25 mouse cellular contexts compared by ENCODE assay signal in the genomic region with DNA sequence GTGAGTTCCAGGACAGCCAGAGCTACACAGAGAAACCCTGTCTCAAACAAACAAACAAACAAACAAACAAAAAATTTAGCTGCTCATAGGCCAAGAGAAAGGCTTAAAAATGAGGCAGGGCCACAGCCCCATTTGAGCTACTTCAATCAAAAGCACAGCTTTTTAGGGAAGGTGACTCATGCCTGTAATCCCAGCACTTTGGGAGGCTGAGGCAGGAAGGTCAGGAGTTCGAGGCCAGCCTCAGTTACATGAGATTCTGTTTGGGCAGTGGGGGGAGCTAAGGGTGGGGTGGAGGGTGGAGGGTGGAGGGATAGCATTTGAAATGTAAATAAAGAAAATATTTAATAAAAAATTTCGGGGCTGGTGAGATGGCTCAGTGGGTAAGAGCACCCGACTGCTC. TPM values are rescaled to one million over a fixed set of nuclear protein-coding genes. Genes with fewer than 3 reads are reported as not detected.
DNase-seq lines count a peak whose midpoint lies in the region; ATAC-seq and TF ChIP-seq lines count a peak whose summit lies in the region.
"Had no signal": no experiment of that assay in that cellular context is flagged by ENCODE, and none has a peak within 500 bp of the region (broad histone marks: within the 10 kb centered on the region; RNA-seq: fewer than 3 reads in every experiment).

No protein-coding gene starts in this region.

- no peaks in the 10 kb centered on the region for H3K36me3 ChIP-seq in ES-E14 (ENCODE audit: control insufficient read depth, insufficient read depth, low read length, poor library complexity, severe bottlenecking)
- H3K36me3 ChIP-seq: forebrain, embryonic 12.5 days; kidney, embryonic 15.5 days; limb, embryonic 12.5 days; liver, embryonic 12.5 days; lung, embryonic 15.5 days; midbrain, embryonic 15.5 days; neural tube, embryonic 15.5 days; stomach, embryonic 15.5 days had no signal

- no peaks in the 10 kb centered on the region for H3K9me3 ChIP-seq in ES-E14 (ENCODE audit: control insufficient read depth, insufficient read depth, low read depth, low read length)
- H3K9me3 ChIP-seq: forebrain, embryonic 12.5 days; kidney, embryonic 15.5 days; limb, embryonic 12.5 days; liver, embryonic 12.5 days; lung, embryonic 15.5 days; midbrain, embryonic 15.5 days; neural tube, embryonic 15.5 days; stomach, embryonic 15.5 days had no signal

- no peak overlapping the region for H3K4me3 ChIP-seq in ES-E14 (ENCODE audit: insufficient read depth in 1 of 2, low read depth in 1 of 2, low read length in 2 of 2, poor library complexity in 1 of 2, severe bottlenecking in 1 of 2)
- H3K4me3 ChIP-seq: forebrain, embryonic 12.5 days; gastrocnemius, adult 2 months; kidney, embryonic 15.5 days; limb, embryonic 12.5 days; liver, embryonic 12.5 days; lung, embryonic 15.5 days; midbrain, embryonic 15.5 days; neural tube, embryonic 15.5 days; stomach, embryonic 15.5 days had no signal

- peaks cover 6 to 8% of the 10 kb centered on the region in 2 experiments; a peak in 2 of 4 replicates for H3K4me1 ChIP-seq in ES-E14 (ENCODE audit: control insufficient read depth in 2 of 2, insufficient read depth in 2 of 2, low read length in 2 of 2, poor library complexity in 1 of 2)

- intact Hi-C loops in left cerebral cortex, postnatal 10 days (cut with DNase I), result no loop called here

- ATAC-seq in megakaryocyte-erythroid progenitor cell, adult 5-6 weeks (replicated peaks; ENCODE audit: low FRiP score, low TSS enrichment, poor library complexity, severe bottlenecking), result peak; percentile 67; the same call in 1 of the 2 replicates
- ATAC-seq in megakaryocyte, adult 5-6 weeks (ENCODE audit: poor library complexity, severe bottlenecking), result no peak
- ATAC-seq: hindbrain, postnatal 0 days; intestine, postnatal 0 days; liver, embryonic 12.5 days; midbrain, embryonic 15.5 days; Patski had no signal

- H3K27ac ChIP-seq in ES-E14 (ENCODE audit: insufficient read depth, low read depth, low read length, poor library complexity, severe bottlenecking), result no peak overlapping the region
- H3K27ac ChIP-seq: forebrain, embryonic 12.5 days; hindbrain, postnatal 0 days; kidney, embryonic 15.5 days; limb, embryonic 12.5 days; liver, embryonic 12.5 days; lung, embryonic 15.5 days; midbrain, embryonic 15.5 days; neural tube, embryonic 15.5 days; stomach, embryonic 15.5 days had no signal

- H3K9ac ChIP-seq in ES-E14 (ENCODE audit: insufficient read depth, low read depth, low read length, poor library complexity, severe bottlenecking), result peak overlapping the region; percentile 40; the same call in 1 of the 2 replicates
- H3K9ac ChIP-seq: forebrain, embryonic 12.5 days; kidney, embryonic 15.5 days; limb, embryonic 12.5 days; liver, embryonic 12.5 days; lung, embryonic 15.5 days; midbrain, embryonic 15.5 days; neural tube, embryonic 15.5 days; stomach, embryonic 15.5 days had no signal

- peak; percentile 35 for DNase-seq in embryo, embryonic 10 days (ENCODE audit: low spot score)
- DNase-seq in embryo, embryonic 10.5 days (ENCODE audit: low spot score), result no peak
- no peak for DNase-seq in ES-E14 (ENCODE audit: low read depth, low spot score)
- DNase-seq in c-Kit-positive CD71-negative TER-119-negative erythroid progenitor cells, embryonic 14.5 days (ENCODE audit: low read depth), result peak; percentile 26
- no peak for DNase-seq in left cerebral cortex, postnatal 10 days (ENCODE audit: extremely low spot score in 1 of 2, low spot score in 2 of 2)
- no peak for DNase-seq in kidney, postnatal 4 days
- DNase-seq: adrenal gland, postnatal 25 days; cerebellum, adult 9-11 months; gastrocnemius, adult 2 months; heart, adult 11 months; heart, postnatal 36 days; thymus, adult 2 months had no signal

- in situ Hi-C loops in ES-E14 (cut with MboI; ENCODE audit: low sequenced_read_pairs in 2 of 2, unreplicated experiment in 2 of 2), result no loop called here

TF ChIP-seq in ES-E14, 5 proteins besides CTCF, POLR2A, EP300 and RAD21:
- TF ChIP-seq ZNF384 (IDR thresholded peaks at IDR 0.05; ENCODE audit: low read depth, low read length) (no peak), HCFC1 (IDR thresholded peaks at IDR 0.05; ENCODE audit: borderline replicate concordance, insufficient read depth, low read length) (no peak), CHD2 (IDR thresholded peaks at IDR 0.05; ENCODE audit: low read depth, low read length) (no peak), MAFK (IDR thresholded peaks at IDR 0.05; ENCODE audit: insufficient read depth, low read depth, low read length) (no peak), ZC3H11A (IDR thresholded peaks at IDR 0.05; ENCODE audit: borderline replicate concordance, low read depth, low read length) (no peak)

RNA-seq across cellular contexts. Expression of a gene that starts 26.6 kb away (rescaled TPM):
- 10.5 and 16.9 TPM in 2 replicates for total RNA-seq in ES-E14 (2012; rRNA removed)
- 2.2 and 3.8 TPM in 2 replicates for total RNA-seq in megakaryocyte-erythroid progenitor cell, adult 5-6 weeks (2014; fragmentation: Nextera tagmentation)
- 0.27 and 0.28 TPM in 2 replicates for total RNA-seq in megakaryocyte-erythroid progenitor cell, adult 5-6 weeks (2017)
- total RNA-seq in left cerebral cortex, postnatal 10 days (2021), result 1 to 10 TPM; 2.9 to 5.5 TPM
- 0.02 and 0.05 TPM in 2 replicates for total RNA-seq in megakaryocyte, adult 5-6 weeks (2015)
- total RNA-seq in megakaryocyte, adult 5-6 weeks (2017), result 0.07 TPM in 1 of 2 replicates, not detected in the other

RNA-seq across cellular contexts. Expression of a gene that starts 42.8 kb away (rescaled TPM):
- 67.9 and 71.6 TPM in 2 replicates for total RNA-seq in ES-E14 (2012; rRNA removed)
- 31.8 and 32.9 TPM in 2 replicates for total RNA-seq in megakaryocyte-erythroid progenitor cell, adult 5-6 weeks (2014; fragmentation: Nextera tagmentation)
- total RNA-seq in megakaryocyte-erythroid progenitor cell, adult 5-6 weeks (2017), result 26.4 and 28.8 TPM in 2 replicates
- 1 to 10 TPM; 5.6 to 6.1 TPM for total RNA-seq in left cerebral cortex, postnatal 10 days (2021)
- 3.0 and 3.1 TPM in 2 replicates for total RNA-seq in megakaryocyte, adult 5-6 weeks (2015)
- 6.1 and 9.7 TPM in 2 replicates for total RNA-seq in megakaryocyte, adult 5-6 weeks (2017)

RNA-seq across cellular contexts. Expression of a gene that starts 44.9 kb away (rescaled TPM):
- 26.7 and 32.6 TPM in 2 replicates for total RNA-seq in ES-E14 (2012; rRNA removed)
- 11.5 and 13.4 TPM in 2 replicates for total RNA-seq in megakaryocyte-erythroid progenitor cell, adult 5-6 weeks (2014; fragmentation: Nextera tagmentation)
- total RNA-seq in megakaryocyte-erythroid progenitor cell, adult 5-6 weeks (2017), result 2.1 and 9.6 TPM in 2 replicates
- total RNA-seq in left cerebral cortex, postnatal 10 days (2021), result 1 to 10 TPM; 5.1 to 6.2 TPM
- 3.0 and 3.2 TPM in 2 replicates for total RNA-seq in megakaryocyte, adult 5-6 weeks (2015)
- total RNA-seq in megakaryocyte, adult 5-6 weeks (2017), result 1.4 and 1.6 TPM in 2 replicates

Comparison
In these comparisons a context has a peak if more than half of its experiments do, and no peak if none do; other contexts are left out.
1. DNase-seq: peak in embryo, embryonic 10 days (single experiment) and c-Kit-positive CD71-negative TER-119-negative erythroid progenitor cells, embryonic 14.5 days (single experiment); none in embryo, embryonic 10.5 days (single experiment), ES-E14 (single experiment), left cerebral cortex, postnatal 10 days (0 of 2) and kidney, postnatal 4 days (0 of 2).